Comparison of ENCODE assay signal across 31 mouse cellular contexts in genomic region chr8:48001395-48001794, GRCm38 (mm10).
"Had no signal": no experiment of that assay in that cellular context is flagged by ENCODE, and none has a peak within 500 bp of the region (broad histone marks: within the 10 kb centered on the region; RNA-seq: fewer than 3 reads in every experiment).

No protein-coding gene starts in this region.

- DNase-seq: heart, adult 2 months; heart, postnatal 10 days; heart, postnatal 14 days; heart, postnatal 36 days; heart, postnatal 4 days; kidney, adult 11 months; kidney, adult 18-20 months; kidney, postnatal 14 days; kidney, postnatal 4 days; layer of hippocampus, adult 9-11 months; layer of hippocampus, postnatal 36 days had no signal

- H3K36me3 ChIP-seq: heart, embryonic 10.5 days; heart, embryonic 12.5 days; heart, embryonic 13.5 days; heart, embryonic 15.5 days; hindbrain, embryonic 10.5 days; hindbrain, embryonic 12.5 days; hindbrain, embryonic 13.5 days; hindbrain, embryonic 15.5 days; intestine, embryonic 15.5 days; kidney, embryonic 15.5 days had no signal

- H3K9me3 ChIP-seq: heart, embryonic 10.5 days; heart, embryonic 12.5 days; heart, embryonic 13.5 days; heart, embryonic 15.5 days; hindbrain, embryonic 10.5 days; hindbrain, embryonic 12.5 days; hindbrain, embryonic 13.5 days; hindbrain, embryonic 15.5 days; intestine, embryonic 15.5 days; kidney, embryonic 15.5 days had no signal

- ATAC-seq: hindbrain, embryonic 16.5 days; hindbrain, postnatal 0 days; inflammation-experienced regulatory T-cells, adult 6 months; intestine, embryonic 15.5 days; intestine, embryonic 16.5 days; intestine, postnatal 0 days had no signal

- H3K27me3 ChIP-seq: heart, embryonic 12.5 days; heart, embryonic 13.5 days; heart, embryonic 15.5 days; hindbrain, embryonic 12.5 days; hindbrain, embryonic 13.5 days; hindbrain, embryonic 15.5 days; intestine, embryonic 15.5 days; kidney, embryonic 15.5 days had no signal

- H3K27ac ChIP-seq: heart, adult 2 months; heart, embryonic 10.5 days; heart, embryonic 13.5 days; heart, embryonic 15.5 days; hindbrain, embryonic 10.5 days; hindbrain, embryonic 12.5 days; hindbrain, embryonic 13.5 days; hindbrain, embryonic 14.5 days; hindbrain, embryonic 15.5 days; hindbrain, postnatal 0 days; intestine, embryonic 15.5 days; kidney, embryonic 15.5 days; kidney, postnatal 0 days; layer of hippocampus, adult 2 months; left cerebral cortex, adult 2 months had no signal

- H3K4me3 ChIP-seq: heart, adult 2 months; heart, embryonic 10.5 days; heart, embryonic 12.5 days; heart, embryonic 13.5 days; heart, embryonic 15.5 days; hindbrain, embryonic 10.5 days; hindbrain, embryonic 12.5 days; hindbrain, embryonic 13.5 days; hindbrain, embryonic 15.5 days; intestine, embryonic 15.5 days; kidney, embryonic 15.5 days; layer of hippocampus, adult 2 months; left cerebral cortex, adult 2 months had no signal

- H3K4me1 ChIP-seq: heart, embryonic 10.5 days; heart, embryonic 12.5 days; heart, embryonic 13.5 days; heart, embryonic 15.5 days; hindbrain, embryonic 10.5 days; hindbrain, embryonic 12.5 days; hindbrain, embryonic 13.5 days; hindbrain, embryonic 15.5 days; intestine, embryonic 15.5 days; kidney, embryonic 15.5 days had no signal

- H3K9ac ChIP-seq: heart, embryonic 12.5 days; heart, embryonic 13.5 days; heart, embryonic 15.5 days; hindbrain, embryonic 12.5 days; hindbrain, embryonic 13.5 days; hindbrain, embryonic 14.5 days; hindbrain, embryonic 15.5 days; intestine, embryonic 15.5 days; kidney, embryonic 15.5 days had no signal

- H3K4me2 ChIP-seq: heart, embryonic 11.5 days; heart, embryonic 12.5 days; heart, embryonic 13.5 days; heart, embryonic 15.5 days; hindbrain, embryonic 12.5 days; hindbrain, embryonic 13.5 days; hindbrain, embryonic 14.5 days; hindbrain, embryonic 15.5 days; intestine, embryonic 15.5 days; kidney, embryonic 15.5 days had no signal
